Mouse (Mus musculus): Measurements from ENCODE around the gene Nrip1.

Nrip1 gene

GRCm38 (mm10) chr16:76283796-76284195, 89.8 kb downstream of the Nrip1 start:
- DNase-seq (ENCODE audit: low read depth, low spot score): no peak

DNA sequence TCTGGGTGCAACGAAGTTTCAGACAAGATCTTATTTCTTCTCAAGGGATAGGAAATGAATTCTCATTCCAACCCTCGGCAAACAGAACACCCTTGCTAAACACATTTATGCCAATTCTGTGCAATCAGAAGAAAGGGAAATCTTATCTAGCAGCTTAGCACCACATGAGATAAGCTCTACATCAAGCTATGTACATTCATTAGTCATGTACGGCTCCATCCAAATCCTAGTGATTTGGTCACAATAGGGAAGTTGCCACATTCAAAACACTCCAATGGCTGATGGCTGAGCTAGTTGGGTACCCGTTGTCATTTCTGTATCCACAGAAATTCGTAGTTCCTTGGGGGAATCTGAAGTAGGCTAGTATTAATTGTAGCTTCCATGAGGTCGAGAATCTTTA, 91.8 kb downstream of the Nrip1 start:
- no peak for DNase-seq (ENCODE audit: low read depth, low spot score)

DNA sequence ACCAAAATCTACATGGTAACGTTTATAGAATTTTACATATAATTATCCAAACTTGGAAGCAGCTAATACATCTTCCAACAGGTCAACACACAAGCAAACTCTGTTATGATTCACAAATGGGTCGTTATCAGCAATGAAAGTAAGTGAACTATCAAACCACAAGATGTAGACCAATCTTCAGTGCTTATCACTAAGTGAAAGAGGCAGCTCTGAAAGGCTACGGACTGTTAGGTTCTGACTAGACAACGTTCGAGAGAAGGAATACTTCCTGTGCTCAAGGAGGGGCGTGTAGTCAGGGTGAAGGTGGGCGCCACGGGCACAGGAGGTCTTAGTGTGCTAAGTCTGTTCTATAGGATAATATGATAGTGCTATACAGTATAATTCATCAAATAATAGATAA, 93.3 kb downstream of the Nrip1 start:
- no peak for DNase-seq (ENCODE audit: low read depth, low spot score)

- no peak for DNase-seq (ENCODE audit: low read depth, low spot score)
Observed at GRCm38 (mm10) chr16:76276271-76276670, 97.4 kb downstream of the Nrip1 start.

GRCm38 (mm10) chr16:76275584-76275983, 98.0 kb downstream of the Nrip1 start:
- DNase-seq (ENCODE audit: low read depth, low spot score): no peak

GRCm38 (mm10) chr16:76275166-76275565, 98.5 kb downstream of the Nrip1 start:
- no peak for DNase-seq (ENCODE audit: low read depth, low spot score)

GRCm38 (mm10) chr16:76266635-76267268, 106.9 kb downstream of the Nrip1 start:
- DNase-seq (ENCODE audit: low read depth, low spot score): no peak

GRCm38 (mm10) chr16:76265874-76266273, 107.8 kb downstream of the Nrip1 start:
- no peak for DNase-seq (ENCODE audit: low read depth, low spot score)

DNA sequence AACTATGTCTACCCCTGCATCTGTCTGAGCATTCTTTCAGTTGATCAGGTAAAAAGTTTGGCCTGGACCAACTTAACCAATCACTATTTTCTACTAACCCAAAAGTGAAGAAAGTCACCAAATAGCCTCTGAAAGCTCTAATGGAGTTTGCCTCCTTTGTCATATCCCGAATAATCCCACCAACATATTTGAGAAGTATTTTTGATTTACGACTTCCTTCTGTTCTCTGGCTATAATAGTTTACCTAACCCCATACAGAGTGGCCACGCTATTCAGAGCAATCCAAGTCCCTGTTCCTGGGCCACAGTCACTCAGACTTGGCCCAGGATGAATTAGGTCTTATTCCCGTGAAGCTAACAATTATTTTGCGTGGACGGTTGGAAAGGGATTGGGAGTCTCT, 108.3 kb downstream of the Nrip1 start:
- no peak for DNase-seq (ENCODE audit: low read depth, low spot score)

- no peak for DNase-seq (ENCODE audit: low read depth, low spot score)
Observed at GRCm38 (mm10) chr16:76263393-76263792, 110.2 kb downstream of the Nrip1 start.

DNA sequence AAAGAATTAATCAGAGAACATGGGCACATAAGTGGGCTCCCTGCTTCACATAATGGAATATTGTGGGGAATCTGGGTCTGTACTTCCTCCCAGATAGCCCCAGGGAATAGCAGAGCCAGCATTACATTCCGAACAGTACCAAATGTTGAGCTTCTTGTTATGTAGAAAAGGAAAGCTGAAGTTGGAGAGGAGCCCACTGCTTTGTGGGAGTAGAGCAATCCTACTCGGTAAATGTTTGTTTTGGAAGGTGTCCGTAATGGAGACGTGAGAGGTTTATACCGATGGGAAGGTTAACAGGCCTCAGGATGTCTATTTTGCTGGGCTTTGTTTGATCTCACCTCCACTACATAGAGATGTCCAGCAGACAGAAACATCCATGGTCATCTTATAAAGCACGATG, 113.3 kb downstream of the Nrip1 start:
- DNase-seq (ENCODE audit: low read depth, low spot score): no peak

DNA sequence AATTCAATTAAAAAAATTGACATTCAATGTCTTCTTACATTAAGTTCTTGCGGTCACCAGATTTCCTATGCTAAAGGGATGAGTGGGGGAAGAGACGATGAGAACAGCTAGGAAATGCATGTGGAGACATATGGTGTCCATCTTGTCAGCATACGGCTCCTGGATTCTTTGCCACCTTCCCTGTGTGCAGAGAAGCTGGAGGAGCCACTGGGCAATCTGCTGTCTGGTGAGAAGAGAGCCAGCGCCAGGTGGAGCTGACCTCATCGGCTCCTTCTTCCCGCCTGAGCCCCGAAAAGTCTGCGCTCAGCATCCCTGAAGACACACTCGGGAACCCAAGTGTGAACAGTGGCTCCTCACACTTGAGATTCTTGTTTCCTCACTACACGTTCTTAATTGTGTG, 121.8 kb downstream of the Nrip1 start:
- no peak for DNase-seq (ENCODE audit: low read depth, low spot score)

DNA sequence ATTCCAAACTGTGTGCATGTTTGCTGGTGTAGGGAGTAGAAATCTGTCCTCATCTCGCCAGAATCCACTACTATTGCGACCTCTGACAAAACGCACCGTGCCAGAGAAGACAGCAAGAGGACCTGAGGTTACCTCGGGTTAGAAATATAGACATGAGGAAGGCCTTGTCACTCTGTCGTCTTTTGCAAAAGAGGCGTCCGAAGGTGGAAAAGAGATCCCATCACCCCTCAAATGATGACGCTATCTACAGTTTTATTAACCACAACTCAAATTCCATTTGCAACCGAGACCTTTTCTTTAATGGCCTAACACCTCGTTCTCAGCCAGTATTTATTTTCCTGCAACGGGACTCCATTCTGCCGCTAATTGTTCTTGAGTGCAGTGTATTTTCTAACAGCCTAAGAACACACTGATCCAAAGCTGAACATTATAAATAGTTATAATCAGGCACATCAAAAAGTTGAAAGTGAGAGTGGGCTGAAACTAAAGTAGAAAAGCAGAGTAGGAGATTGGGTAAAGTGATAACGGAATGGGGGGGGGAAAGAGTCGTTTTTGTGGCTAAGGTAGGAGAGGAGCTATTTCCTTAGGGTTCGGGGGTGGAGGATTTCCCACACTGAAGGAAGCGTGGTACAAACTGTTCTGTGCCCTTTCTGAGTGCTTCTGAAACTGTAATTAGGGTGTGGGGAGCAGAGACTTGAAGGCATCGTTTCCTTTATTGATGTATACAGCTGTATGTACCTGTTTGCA, 124.1 kb downstream of the Nrip1 start:
- no peak for DNase-seq (ENCODE audit: low read depth, low spot score)

- no peak for DNase-seq (ENCODE audit: low read depth, low spot score)
Observed at GRCm38 (mm10) chr16:76242850-76243249, 130.8 kb downstream of the Nrip1 start.

DNA sequence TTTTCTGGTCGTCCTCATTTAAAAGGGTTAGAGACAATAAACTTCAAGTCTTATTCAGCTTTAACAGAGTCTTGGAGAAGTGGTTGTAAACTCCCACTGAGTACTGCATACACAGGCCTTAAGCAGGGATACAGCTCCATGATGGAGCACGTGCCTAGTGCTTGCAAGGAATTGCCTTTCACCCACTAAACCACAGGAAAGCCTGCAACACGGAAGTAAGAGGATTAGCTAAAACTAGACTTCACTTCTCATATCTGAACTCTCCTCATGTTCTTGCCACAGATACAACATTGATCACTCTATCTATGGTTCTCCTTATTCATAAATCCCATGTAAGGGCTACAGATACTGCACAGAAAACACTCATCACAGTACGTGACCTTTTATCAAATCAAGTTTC, 132.4 kb downstream of the Nrip1 start:
- DNase-seq (ENCODE audit: low read depth, low spot score): no peak

DNA sequence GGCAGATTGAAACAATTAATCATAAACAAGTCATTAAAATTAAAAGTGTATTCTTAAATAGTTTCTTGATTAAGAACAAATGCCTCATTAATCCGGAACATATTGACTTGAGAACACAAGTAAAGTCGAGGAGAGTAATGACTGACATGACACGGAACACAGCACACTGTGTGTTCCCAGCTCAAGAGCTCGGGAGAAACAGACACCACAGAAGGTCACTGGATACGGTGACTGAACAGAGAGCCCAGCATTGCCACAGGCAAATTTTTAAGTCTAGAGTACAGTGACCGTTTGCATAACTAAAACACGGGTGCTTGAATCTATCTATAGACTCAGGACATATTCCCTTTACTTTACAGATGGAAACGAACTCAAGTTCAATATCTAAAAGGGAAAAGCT, 134.3 kb downstream of the Nrip1 start:
- DNase-seq (ENCODE audit: low read depth, low spot score): peak; percentile 19

DNA sequence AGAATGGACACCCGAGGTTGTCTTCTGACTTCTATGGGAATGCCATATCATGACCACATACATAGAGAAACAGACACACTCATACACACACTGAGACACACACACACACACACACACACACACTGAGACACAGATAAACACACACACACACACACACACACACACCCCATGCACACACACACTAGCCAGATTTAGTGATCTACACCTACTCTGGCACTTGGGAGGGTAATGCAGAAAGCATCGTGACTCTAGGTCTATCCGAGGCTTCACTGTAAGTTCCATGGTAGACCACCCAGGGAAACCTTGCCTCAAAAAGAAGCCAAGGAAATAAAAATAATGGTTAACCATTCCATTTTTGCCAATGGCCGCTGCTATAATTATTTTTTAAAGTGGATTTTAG, 134.8 kb downstream of the Nrip1 start:
- no peak for DNase-seq (ENCODE audit: low read depth, low spot score)

All from skeletal muscle tissue, adult 2 months (tissue).